Mouse (Mus musculus) inflammation-experienced regulatory T-cells, adult 6 months (primary cell): ENCODE measurements around the gene Dthd1. TPM values are rescaled to one million over a fixed set of nuclear protein-coding genes. Genes with fewer than 3 reads are reported as not detected.

ENCODE experiments used
- ATAC-seq: one replicate; pipeline ENCODE4 v1.8.0; 2017
- polyA plus RNA-seq, 3 experiments: library from polyadenylated mRNA; unstranded; fragments of 100-300 nt; shearing (Covaris generic); gene quantifications; one replicate each; pipeline ENCODE4 v1.2.1; 2017

Dthd1 gene
- polyA plus RNA-seq = not detected

GRCm38 (mm10) chr5:62813402-62814071, at the start of gene Dthd1:
Gene Dthd1, plus strand, starts transcription at chr5:62813823.
- ATAC-seq = no peak

DNA sequence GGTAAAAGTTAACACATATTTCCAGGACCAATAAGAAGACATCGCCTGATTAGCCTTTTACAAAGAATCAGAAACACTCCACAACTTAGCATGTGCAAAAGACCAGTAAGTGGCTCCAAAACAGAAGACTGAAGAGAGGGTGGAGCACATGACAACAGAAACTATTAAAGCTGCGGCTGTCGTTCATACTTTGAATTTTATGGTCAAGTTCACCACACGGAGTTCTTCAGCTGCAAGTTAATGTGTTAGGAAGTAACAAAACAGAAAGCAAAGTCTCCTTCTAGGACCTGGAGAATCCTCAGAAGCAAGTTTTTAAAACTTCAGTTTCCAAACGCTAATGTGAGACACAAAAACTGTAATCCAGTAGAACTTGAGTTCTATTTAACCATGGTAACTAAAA, 49.5 kb upstream of the Dthd1 start:
- no peak for ATAC-seq

DNA sequence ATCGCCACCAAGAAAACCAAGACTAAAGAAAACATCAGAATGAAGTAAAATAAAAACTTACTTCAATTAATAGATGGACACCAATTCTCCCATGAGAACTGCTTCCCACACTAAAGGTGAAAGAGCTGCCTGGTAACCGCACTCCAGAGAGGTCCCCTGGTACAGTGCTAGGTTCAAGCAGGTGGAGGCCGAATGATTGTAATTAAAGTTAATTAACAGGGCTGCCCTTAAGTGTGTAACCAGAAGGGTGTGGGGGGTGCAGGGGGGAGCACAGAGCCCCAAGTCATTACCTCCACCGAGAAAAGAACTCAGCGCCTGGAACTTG, 48.2 kb upstream of the Dthd1 start:
- ATAC-seq = peak; percentile 27

GRCm38 (mm10) chr5:62765784-62766701, 47.6 kb upstream of the Dthd1 start, which contains the start of gene Arap2:
Gene Arap2, minus strand, starts transcription at chr5:62766159.
- peak; percentile 78 for ATAC-seq

GRCm38 (mm10) chr5:62771775-62772599, 41.6 kb upstream of the Dthd1 start:
- ATAC-seq = no peak

GRCm38 (mm10) chr5:62777804-62778203, 35.8 kb upstream of the Dthd1 start:
- no peak for ATAC-seq

DNA sequence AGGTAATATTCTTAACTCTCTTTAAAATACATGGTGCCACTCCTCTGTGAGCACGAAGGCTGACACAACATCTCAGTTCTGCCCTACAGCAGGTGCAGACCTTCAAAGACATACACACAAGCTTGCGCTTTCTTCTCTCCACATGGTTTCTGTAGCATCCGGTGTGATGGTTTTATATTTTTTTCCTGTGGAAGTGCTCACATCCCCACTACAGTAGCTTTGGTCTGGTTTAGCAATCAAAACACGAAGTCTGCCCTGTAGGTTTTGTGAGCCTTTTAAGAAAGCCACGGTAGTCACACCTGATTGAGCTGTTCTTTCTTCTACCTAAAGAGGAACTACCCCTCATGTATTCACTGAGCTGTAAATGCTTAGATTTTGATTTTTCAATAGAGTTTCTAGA, 34.9 kb upstream of the Dthd1 start:
- ATAC-seq = peak; percentile 88

GRCm38 (mm10) chr5:62786809-62787208, 26.8 kb upstream of the Dthd1 start:
- no peak for ATAC-seq

- peak; percentile 96 for ATAC-seq
Observed at GRCm38 (mm10) chr5:62790921-62791564, 22.6 kb upstream of the Dthd1 start.

DNA sequence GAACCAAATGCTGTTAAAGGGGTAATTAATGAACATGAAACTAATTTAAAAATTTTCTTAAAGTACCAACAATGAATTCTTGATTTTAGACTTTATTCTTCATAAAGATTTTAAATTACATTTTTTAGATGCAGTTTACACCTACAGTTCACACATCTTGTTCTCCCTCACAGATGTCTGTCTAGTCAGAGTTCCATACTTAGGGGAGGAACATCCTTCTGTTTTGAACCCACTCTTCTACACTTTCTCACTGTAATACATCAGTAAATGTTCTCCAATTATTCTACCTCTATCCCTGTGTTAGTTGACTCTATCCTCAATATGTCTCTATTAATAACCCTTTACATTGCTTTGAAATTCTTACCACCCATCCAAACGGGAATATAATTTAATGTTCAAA, 20.8 kb upstream of the Dthd1 start:
- ATAC-seq = no peak

DNA sequence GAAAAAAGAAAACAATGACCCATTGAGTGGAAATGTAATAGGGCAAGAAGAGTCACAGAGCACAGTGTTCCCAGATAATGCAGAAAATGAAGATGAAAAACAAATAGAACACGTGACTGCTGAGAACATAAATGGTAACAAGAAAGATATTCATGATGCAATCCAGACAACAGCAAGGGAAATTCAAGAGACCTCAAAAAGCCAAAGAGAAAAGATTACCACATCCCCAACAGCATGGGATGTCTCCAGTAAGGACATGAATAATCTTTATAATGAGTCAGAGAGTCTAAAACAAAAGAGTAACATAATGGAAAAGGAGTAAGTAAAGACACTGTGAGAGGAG, 420 bp downstream of the Dthd1 start:
- ATAC-seq = no peak

DNA sequence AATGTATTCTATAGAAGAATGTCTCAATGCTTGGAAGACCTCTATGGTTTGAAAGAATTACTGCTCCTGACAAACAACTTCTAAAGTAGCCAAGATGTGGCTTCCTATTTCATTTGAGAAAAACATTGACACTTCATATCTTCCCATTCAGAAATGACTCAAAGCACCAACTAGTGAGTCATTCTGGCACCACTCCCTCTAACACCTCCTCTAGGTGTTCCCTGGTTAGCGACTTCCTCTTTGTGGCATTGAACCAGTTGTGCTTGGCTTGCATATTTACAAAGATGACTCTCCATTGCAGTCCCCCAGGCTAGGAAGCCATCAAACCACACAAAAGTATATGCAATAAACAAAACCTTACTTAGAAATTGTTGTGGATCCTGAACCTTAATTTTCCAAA, 2.1 kb downstream of the Dthd1 start:
- peak; percentile 97 for ATAC-seq

GRCm38 (mm10) chr5:62819567-62819966, 5.9 kb downstream of the Dthd1 start:
- ATAC-seq = no peak

- no peak for ATAC-seq
Observed at GRCm38 (mm10) chr5:62820363-62821271, 7.0 kb downstream of the Dthd1 start.

- ATAC-seq = no peak
Observed at GRCm38 (mm10) chr5:62842955-62843730, 29.5 kb downstream of the Dthd1 start.

DNA sequence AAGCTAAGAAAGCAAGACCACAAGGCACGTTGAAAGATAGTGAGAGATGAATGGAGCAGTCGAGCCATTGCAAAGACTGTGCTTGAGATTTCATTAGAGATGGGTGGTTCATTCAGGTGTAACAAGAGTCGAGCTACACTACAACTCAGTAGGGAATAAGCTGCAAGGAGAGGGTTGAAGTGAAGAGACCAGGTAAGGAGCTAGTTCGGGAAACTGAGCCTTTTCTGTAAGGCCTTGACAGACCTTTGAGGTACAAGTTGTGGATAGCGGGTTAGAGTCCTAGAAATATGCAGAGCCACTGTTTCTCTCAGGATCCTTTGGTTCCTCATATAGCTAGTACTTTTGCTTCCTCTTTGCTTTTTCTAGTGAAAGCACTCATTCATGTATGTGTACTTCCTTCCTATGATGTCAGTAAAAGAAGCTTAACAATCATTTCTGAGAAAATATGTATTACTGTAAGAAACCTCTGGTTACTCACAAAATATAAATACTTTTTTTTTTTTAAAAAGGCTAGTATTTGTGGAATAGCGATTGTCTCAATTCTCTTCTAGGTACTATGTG, 33.0 kb downstream of the Dthd1 start:
- ATAC-seq = peak; percentile 56

DNA sequence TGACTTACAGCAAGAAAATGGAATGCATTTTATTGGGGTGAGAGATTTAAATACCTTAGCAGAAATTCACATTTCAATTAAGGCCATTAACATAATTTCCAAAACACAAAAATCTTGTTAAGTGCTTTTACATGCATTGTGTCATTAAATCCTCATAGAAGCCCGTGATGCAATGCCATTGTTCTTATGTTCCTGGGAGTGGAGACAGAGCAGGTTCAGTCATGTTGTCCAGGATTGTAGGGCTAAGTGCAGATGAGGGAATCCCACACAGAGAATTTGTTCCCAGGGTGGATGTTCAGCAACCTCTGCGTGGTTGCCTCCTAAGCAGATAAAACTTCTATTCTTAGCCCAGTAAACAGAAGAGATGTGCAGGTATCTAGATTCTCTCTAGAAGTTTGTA, 37.7 kb downstream of the Dthd1 start:
- no peak for ATAC-seq

- ATAC-seq = no peak
Observed at GRCm38 (mm10) chr5:62854361-62854844, 40.8 kb downstream of the Dthd1 start.

- no peak for ATAC-seq
Observed at GRCm38 (mm10) chr5:62857502-62857901, 43.9 kb downstream of the Dthd1 start.

GRCm38 (mm10) chr5:62858282-62858681, 44.7 kb downstream of the Dthd1 start:
- ATAC-seq = peak; percentile 84
